Mouse (Mus musculus): Measurements from ENCODE around the gene Letmd1.
"Not testable (repeated sequence)": the region's sequence is repeated elsewhere in the genome, so short reads cannot be mapped to it uniquely, and the experiment has no call there.

The Letmd1 gene

DNA sequence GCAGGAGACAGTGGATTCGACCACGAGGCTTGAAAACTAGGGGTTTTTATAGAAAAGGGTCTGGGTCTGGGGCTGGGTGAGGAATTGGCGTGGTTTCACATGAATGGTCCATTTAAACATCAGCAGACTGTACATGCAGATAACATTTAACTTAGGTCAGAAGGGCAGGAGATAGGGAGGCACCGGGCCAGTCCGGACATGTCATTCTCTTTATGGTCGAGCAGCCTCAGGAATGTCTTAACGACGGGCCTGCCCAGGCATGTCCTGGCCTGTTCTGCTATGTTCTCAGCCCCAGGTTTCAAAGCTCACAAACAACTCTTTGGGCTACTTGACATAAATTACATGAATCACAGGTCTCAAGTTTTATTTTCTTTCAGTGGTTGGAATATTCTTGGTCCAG, 30.7 kb downstream of the Letmd1 start:
- not testable (repeated sequence) for DNase-seq (ENCODE audit: low spot score in 2 of 2)

DNA sequence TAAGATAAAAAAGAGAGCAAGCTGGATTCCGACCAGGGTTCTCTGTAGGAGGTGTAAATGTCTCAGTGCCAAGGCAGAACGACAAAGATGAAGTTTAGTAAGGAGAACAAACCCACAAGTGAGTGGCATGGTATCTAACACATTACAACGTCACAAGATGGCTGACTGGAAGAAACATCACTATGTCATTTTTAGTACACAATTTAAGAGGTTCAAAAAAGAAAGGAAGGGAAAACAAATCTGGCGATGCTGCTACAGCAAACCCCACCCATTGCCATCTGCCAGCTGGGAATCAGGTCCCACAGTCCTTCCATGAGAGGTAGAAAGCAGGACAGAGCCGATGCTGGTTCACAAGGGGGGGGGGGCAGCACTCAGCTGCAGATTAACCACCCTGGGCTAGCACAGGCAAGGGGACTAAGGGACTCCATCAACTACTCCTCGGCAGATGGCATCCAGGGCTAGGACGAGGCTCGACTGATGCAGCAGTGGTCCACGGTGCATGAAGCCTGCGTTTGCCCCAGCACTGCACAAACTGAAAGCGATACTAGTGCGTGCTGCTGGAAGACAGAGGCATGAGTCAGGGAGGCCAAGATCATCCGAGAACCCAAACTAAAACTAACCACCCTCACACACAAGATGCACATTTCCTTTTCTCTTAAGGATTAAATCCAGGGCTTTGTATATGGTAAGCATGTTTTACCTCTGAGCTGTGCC, 39.8 kb downstream of the Letmd1 start:
- DNase-seq (ENCODE audit: low spot score in 2 of 2) = no peak

DNA sequence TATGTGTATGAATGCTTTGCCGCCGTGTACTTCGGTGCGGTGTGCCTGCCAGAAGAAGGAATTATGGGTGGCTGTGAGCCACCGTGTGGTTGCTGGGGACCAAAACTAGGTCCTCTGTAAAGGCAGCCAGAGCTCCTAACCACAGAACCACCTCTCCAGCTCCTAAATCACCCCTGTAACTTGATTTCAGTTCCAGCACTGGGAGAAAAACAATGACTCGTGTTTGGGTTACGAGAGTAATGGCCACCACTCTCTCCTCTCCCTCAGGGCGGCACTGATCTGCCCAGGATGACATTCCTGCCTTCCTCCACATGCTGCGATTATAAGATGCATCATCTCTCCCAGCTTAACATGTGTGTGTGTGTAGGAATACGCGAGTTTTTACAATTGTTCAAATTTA, 41.2 kb downstream of the Letmd1 start:
- DNase-seq (ENCODE audit: low spot score in 2 of 2) = no peak

GRCm38 (mm10) chr15:100513387-100513786, 44.6 kb downstream of the Letmd1 start:
- no peak for DNase-seq (ENCODE audit: low spot score in 2 of 2)

DNA sequence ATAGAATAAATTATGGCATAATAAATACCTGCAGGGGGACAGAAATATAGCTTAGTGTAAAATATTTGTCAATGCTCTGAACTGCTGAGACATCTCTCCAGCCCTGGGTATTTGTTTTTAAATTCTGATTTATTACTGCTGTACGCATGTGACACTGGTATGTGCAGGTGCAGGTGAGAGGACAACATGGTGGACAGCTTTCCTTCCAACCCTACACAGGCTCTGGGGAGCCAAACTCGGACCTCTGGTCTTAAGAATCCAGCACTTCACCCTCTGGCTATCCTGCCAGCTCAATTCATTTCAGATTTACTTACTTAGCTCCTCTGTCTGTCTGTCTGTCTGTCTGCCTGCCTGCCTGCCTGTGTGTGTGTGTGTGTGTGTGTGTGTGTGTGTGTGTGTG, 46.3 kb downstream of the Letmd1 start:
- no peak for DNase-seq (ENCODE audit: low spot score in 2 of 2)

GRCm38 (mm10) chr15:100520306-100520705, 51.5 kb downstream of the Letmd1 start:
- DNase-seq (ENCODE audit: low spot score in 2 of 2) = no peak

DNA sequence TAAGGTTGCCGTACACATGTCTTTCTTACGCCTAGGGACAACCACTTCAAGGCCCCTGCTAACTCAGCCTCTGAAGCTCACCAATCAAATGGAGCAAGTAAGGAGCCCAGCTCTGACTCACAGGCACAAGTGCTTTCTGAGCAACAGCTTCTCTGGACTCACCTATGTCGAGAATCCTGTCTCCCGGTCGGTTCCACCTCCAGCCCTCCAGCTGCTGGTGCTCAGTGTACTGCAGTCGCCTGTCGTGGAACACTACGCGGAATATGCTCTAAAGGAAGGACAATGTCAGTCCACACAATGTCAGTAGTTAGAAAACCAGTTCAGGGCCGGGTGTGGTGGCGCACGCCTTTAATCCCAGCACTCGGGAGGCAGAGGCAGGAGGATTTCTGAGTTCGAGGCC, 56.6 kb downstream of the Letmd1 start:
- DNase-seq (ENCODE audit: low spot score in 2 of 2) = no peak

DNA sequence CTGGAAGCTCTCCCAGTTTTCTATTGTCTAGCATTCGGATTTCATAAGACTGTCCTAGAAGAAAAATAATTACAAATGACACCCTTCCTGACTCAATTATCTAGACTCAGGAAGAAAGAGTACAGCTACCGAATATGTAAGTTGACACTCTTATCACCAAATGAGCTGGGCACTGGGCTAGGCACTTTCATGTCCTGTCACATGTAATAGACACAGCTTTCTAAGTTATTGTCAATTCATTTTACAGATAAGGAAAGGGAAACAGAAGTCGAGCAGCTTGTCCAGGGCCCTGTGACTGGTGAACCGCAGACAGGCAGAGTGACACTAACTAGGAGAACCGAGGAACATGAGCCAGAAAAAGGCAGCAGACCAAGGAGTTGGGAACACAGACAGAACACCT, 59.1 kb downstream of the Letmd1 start:
- no peak for DNase-seq (ENCODE audit: low spot score in 2 of 2)
